Mouse (Mus musculus) cerebellum, postnatal 25 days (tissue): ENCODE data around the gene Csnk1e.

Source experiments
- DNase-seq, 2 experiments: peaks; one replicate each; pipeline ENCODE4 v3.0.0; 2021; ENCODE audit warnings: mixed read lengths in 2 of 2

Csnk1e gene

GRCm38 (mm10) chr15:79418677-79419076, 36.7 kb downstream of the Csnk1e start:
- peak in 1 of 2 experiments; percentile 63 for DNase-seq

- DNase-seq: no peak
These were observed 37.1 kb downstream of the Csnk1e start for GRCm38 (mm10) chr15:79418265-79418664.

GRCm38 (mm10) chr15:79417379-79417778, 38.0 kb downstream of the Csnk1e start:
- no peak for DNase-seq

- DNase-seq: no peak
These were observed 38.8 kb downstream of the Csnk1e start for GRCm38 (mm10) chr15:79416460-79417085.

- no peak for DNase-seq
These were observed 40.9 kb downstream of the Csnk1e start for GRCm38 (mm10) chr15:79414513-79414912.

- no peak for DNase-seq
These were observed 41.6 kb downstream of the Csnk1e start for GRCm38 (mm10) chr15:79413802-79414201.

GRCm38 (mm10) chr15:79413201-79413600, 42.2 kb downstream of the Csnk1e start:
- DNase-seq: no peak

GRCm38 (mm10) chr15:79411363-79412065, 43.9 kb downstream of the Csnk1e start:
- DNase-seq: no peak

GRCm38 (mm10) chr15:79409077-79409573, 46.2 kb downstream of the Csnk1e start:
- DNase-seq: no peak

GRCm38 (mm10) chr15:79406564-79406963, 48.8 kb downstream of the Csnk1e start:
- DNase-seq: no peak

- no peak for DNase-seq
These were observed 51.1 kb downstream of the Csnk1e start for GRCm38 (mm10) chr15:79404277-79404676.

- peak in 1 of 2 experiments; percentile 26 for DNase-seq
These were observed 51.6 kb downstream of the Csnk1e start for GRCm38 (mm10) chr15:79403763-79404210.

- peak; percentile 94 to 96 for DNase-seq
These were observed 52.3 kb downstream of the Csnk1e start, which contains the start of gene Tmem184b for GRCm38 (mm10) chr15:79402836-79403762. Gene Tmem184b, minus strand, starts transcription at chr15:79403569.

- peak in 1 of 2 experiments; percentile 29 for DNase-seq
These were observed 53.2 kb downstream of the Csnk1e start for GRCm38 (mm10) chr15:79402176-79402575.

- DNase-seq: peak in 1 of 2 experiments; percentile 32
These were observed 54.4 kb downstream of the Csnk1e start for GRCm38 (mm10) chr15:79400975-79401365.

GRCm38 (mm10) chr15:79400134-79400974, 55.0 kb downstream of the Csnk1e start:
- peak in 1 of 2 experiments; percentile 3 for DNase-seq

- DNase-seq: no peak
These were observed 55.9 kb downstream of the Csnk1e start for GRCm38 (mm10) chr15:79399231-79400052.

GRCm38 (mm10) chr15:79396736-79397135, 58.6 kb downstream of the Csnk1e start:
- DNase-seq: no peak

- DNase-seq: no peak
These were observed 60.1 kb downstream of the Csnk1e start for GRCm38 (mm10) chr15:79395281-79395680.

- no peak for DNase-seq
These were observed 60.5 kb downstream of the Csnk1e start for GRCm38 (mm10) chr15:79394842-79395241.

GRCm38 (mm10) chr15:79393101-79393500, 62.3 kb downstream of the Csnk1e start:
- no peak for DNase-seq
